Mouse (Mus musculus) kidney, postnatal 4 days (tissue): ENCODE data around the gene Fam205a1.
A peak's percentile ranks its signal among the peaks of the same experiment; 100 is the strongest.
"Not testable (repeated sequence)": the region's sequence is repeated elsewhere in the genome, so short reads cannot be mapped to it uniquely, and the experiment has no call there.

Experiments
- DNase-seq, 2 experiments: peaks; one replicate each; pipeline ENCODE4 v3.0.0; 2021; ENCODE audit warnings: mixed read lengths in 2 of 2

The Fam205a1 gene

GRCm38 (mm10) chr4:42853788-42854187 is at the start of gene Fam205a1:
Gene Fam205a1 (minus strand): TSS chr4:42853888.
- DNase-seq = not testable (repeated sequence)

DNA sequence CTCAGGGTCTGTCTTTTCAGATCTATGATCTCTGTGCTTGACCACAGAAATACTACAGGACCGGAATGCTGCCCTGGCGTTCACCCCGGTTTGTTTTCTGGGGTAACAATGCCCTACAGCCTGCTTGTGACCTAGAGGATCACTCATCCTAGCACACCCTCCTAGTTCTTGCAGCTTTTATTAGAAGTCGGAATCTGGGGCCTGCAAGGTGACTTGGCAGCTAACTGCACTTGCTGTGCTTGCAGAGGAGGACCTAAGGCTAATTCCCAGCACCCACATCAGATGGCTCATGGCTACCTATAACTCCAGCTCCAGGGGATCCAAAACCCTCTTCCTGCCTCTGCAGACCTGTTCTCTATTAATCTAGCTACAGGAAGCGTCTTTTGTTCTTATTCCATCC is 49.0 kb upstream of the Fam205a1 start:
- no peak for DNase-seq

DNA sequence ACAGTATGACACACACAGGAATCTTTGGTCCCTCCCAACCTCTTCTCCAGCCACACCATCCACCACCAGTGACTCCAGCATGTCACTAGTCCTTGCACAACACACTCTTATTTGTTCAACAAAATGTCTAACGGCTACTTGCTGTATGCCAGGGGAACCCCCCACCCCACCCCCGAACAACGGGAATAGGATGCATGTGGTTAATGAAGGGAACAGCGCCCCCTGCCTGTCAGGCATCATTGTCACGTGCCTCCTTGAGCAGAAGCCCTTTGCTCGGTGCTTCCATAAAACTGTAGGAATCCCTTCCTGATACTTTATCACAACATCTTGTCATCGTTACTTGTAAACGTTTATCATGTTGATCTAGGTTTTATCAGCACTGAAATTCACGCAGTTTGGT is 48.5 kb upstream of the Fam205a1 start:
- DNase-seq = peak; percentile 33 to 49

- DNase-seq = no peak
Measured at GRCm38 (mm10) chr4:42900878-42901277, 47.2 kb upstream of the Fam205a1 start.

GRCm38 (mm10) chr4:42898914-42899313 is 45.2 kb upstream of the Fam205a1 start:
- no peak for DNase-seq

GRCm38 (mm10) chr4:42895118-42895517 is 41.4 kb upstream of the Fam205a1 start:
- DNase-seq = no peak

GRCm38 (mm10) chr4:42891176-42891575 is 37.5 kb upstream of the Fam205a1 start:
- no peak for DNase-seq

- DNase-seq = no peak
Measured at GRCm38 (mm10) chr4:42888806-42889205, 35.1 kb upstream of the Fam205a1 start.

DNA sequence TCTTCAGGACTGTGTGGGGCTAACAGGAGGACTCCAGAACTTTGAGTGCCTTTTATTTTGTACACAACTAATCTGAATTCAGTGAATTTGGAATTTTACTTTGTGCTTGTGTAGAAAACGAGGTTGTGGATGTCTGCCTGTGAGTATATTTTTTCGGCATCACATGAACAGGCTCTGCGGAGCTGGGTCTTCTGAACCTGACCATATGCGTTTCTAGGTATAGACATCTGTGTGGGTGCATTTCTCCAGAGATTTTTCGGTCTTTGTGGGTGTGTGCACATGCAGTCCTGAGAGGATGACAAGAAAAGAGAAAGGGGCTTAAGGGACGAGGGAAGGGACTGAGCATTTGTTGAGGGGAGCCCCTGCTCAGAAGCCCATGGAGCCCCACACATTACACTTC is 33.2 kb upstream of the Fam205a1 start:
- DNase-seq = no peak

DNA sequence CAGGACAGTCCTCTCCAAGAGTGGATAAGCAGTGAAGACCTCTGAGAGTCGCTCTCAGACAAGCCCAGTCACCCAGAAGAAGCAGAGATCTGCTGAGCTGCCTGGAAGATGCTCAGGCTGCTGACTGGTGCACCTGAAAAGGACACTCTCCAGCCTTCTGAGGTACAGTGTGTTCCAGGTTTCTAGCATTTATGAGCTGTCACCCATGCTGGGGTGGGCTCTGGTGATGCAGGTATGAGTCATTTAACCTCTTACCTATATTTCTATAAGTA is 26.9 kb upstream of the Fam205a1 start:
- DNase-seq = no peak

DNA sequence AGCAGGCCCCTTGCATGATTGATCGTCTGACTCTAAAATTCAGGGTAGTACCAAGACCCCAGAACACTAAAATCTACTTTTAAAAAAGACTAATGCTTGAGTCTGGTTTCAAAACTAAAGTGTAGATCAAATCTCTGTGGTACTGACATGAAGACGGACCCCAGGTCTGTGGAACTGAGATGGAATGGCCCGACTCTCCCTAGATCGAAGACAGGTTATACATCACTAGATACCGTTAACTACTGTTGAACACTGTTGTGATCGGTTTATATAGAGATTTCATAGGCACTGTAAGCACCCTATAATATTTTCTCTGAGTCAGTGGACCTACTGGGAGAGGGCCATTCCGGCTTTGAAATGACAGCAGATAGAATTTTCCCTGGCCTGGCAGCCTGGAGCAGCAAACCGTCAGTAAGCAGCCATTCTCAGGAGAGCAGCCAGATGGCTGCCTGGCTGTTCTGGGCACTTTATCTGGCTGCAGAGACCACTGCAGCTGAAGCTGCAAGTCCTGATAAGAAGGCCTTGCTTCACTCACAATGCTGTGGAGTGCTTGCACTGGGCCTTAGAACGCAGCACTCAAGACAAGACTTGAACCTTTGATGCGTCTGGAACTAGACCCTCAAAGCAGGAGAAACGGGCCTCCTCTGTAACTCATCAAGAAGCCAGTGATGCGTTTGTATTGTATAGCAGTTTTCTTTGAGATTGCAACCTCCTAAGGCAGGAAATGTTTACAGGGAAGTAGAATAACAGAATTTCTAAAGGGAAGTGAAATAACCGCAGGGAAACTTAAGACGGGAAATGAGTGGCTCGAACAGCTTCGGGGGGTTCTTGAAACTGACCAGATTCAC is 26.4 kb upstream of the Fam205a1 start:
- DNase-seq = no peak

DNA sequence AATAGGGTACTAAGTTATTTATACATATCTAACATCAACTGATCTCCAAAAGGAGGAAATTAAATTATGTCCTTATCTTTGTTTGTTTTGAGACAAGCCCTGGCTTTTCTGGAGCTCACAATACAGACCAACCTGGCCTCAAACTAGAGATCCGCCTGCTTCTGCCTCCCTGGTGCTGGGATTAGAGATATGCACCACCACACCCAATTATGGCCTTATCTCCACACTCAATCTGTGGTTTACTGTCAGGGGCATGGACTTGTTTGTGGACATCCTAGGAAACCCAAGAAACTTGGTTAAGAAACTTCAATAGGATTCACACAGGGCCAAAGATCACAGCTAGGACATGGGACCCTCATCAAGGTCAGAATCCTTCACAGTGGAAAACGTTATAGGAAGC is 24.0 kb upstream of the Fam205a1 start:
- DNase-seq = no peak

- peak; percentile 48 to 62 for DNase-seq
Measured at GRCm38 (mm10) chr4:42876586-42877291, 23.1 kb upstream of the Fam205a1 start.

DNA sequence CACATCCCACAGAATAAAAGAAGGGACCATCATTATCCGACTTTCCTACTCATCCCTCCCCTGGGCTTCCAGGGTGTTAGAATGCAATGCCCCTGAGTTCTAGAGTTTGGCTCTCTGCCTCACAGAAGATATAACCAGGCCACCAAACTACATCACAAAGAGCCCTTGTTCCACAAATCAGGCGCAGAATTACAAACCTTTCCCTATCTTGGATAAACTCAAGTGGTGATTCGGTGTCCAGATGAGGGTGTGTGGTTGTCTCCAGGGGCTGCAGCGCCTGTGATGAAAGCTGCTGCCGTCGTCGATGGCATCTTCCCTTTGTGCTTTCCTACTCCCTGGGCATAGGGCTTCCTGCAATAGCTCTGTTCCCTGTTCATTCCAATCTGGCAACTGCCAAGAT is 20.4 kb upstream of the Fam205a1 start, which contains the start of gene Fam205c:
Gene Fam205c (minus strand): TSS at position 101 of the 400 bp plus-strand sequence.
- no peak for DNase-seq

- DNase-seq = no peak
Measured at GRCm38 (mm10) chr4:42872746-42873435, 19.2 kb upstream of the Fam205a1 start.

- no peak for DNase-seq
Measured at GRCm38 (mm10) chr4:42872151-42872550, 18.5 kb upstream of the Fam205a1 start.

DNA sequence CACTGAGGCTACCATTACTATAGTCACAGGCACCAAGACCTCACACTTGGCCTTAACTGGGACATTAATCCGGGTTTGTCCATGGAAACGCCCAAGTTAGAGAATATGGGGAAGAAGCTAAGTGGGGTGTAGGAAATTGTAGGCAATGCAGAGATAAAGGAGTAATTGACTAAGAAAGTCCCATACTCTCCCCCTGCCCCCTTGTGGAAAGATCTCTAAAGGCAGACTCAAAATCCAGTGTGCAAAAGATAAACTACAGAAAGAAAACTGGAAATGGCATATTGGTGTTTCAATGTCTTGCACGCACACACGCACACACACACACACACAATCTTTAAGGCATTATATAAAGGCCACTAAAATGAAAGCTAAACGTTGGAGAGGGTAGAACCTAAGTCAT is 17.1 kb upstream of the Fam205a1 start:
- peak in 1 of 2 experiments; percentile 13 for DNase-seq

DNA sequence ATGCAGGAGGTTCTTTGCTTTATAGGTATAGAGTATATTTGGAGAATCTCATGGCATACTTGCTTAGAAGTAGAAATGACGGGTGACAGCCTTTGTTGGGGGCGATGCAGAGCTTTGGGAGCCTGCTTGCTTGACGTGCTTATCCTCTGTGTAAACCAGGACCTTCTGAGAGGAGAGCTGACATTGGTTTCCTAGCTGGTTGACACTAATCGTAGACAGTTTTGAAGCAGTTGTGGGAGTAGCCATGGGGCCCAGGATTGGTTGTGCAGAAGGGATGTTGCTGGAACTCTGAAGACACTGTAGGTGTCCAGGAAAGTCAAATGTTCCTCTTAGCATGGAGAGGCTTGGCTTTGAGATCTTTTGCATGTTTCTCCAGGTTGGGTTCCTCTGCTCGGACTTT is 14.5 kb upstream of the Fam205a1 start:
- DNase-seq = no peak

GRCm38 (mm10) chr4:42867390-42867789 is 13.7 kb upstream of the Fam205a1 start:
- no peak for DNase-seq

DNA sequence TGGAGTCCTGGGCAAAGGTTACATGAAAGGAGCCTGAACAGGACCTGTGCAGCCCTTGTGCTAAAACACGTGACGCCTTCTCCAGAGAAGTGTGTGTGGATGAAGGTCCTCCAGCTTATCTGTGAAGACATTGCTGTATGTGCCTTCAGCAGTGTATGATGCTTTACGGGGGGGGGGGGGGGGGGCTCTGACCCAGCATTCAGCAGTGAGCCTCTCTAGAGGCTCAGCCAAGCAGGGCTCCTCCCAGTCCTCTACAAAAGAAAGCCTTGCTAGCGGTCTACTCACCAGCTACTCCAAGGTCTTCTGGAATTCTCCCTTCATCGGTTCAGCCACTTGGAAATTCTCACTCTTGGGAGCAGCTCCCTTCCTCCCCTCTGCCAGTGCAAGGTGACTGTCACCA is 9.8 kb upstream of the Fam205a1 start:
- DNase-seq = not testable (repeated sequence)

DNA sequence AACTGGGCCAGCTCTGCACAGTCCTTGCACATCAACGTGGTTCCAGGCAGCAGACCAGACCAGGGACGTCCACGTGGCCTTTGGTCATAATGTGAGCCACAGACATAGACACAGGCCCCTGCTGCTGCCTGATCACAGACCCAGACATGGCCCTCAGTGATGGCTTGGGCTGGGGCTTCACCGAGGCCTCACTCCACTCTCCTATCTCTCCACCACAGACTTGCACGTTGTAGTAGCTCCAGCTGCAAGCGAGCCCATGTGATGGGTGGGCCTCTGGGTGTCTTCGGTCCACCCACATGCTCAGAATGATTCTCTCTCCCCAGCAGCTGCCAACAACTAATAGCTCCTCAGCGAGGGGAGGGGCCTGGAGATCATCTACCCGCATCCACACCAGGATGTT is 6.8 kb upstream of the Fam205a1 start:
- not testable (repeated sequence) for DNase-seq

GRCm38 (mm10) chr4:42856671-42857070 is 3.0 kb upstream of the Fam205a1 start, which contains the start of gene Gm12394:
Gene Gm12394 (minus strand): TSS chr4:42856771.
- DNase-seq = not testable (repeated sequence)
